Mouse (Mus musculus) hindbrain, embryonic 16.5 days (tissue): ENCODE results near the gene Mael. TPM values are rescaled to one million over a fixed set of nuclear protein-coding genes. Genes with fewer than 3 reads are reported as not detected.
A peak's percentile ranks its signal among the peaks of the same experiment; 100 is the strongest.

Source experiments
- ATAC-seq: fragments of 200-750 bp; cut with Nextera tagmentation; 2 replicates; pipeline ENCODE4 v1.8.0; 2017; ENCODE audit warnings: moderate TSS enrichment, moderate library complexity
- H3K27ac ChIP-seq: fragments of 300-500 bp; sonication (generic); 2 replicates; pipeline ENCODE4 v1.5.1; 2014; ENCODE audit warnings: low read depth, mild to moderate bottlenecking, control low read depth, low read length, moderate library complexity
- H3K27me3 ChIP-seq: fragments of 300-500 bp; sonication (generic); replicated peaks from 2 replicates; pipeline ENCODE4 v1.6.1; 2014; ENCODE audit warnings: low read length; ENCODE audit not compliant: control insufficient read depth, insufficient read depth
- H3K36me3 ChIP-seq: fragments of 300-500 bp; sonication (generic); 2 replicates; pipeline ENCODE4 v1.6.1; 2014; ENCODE audit warnings: mild to moderate bottlenecking, low read length, moderate library complexity, mixed read lengths; ENCODE audit not compliant: control insufficient read depth, insufficient read depth
- H3K4me1 ChIP-seq: fragments of 300-500 bp; sonication (generic); 2 replicates; pipeline ENCODE4 v1.6.1; 2014; ENCODE audit warnings: low read depth, low read length; ENCODE audit not compliant: control insufficient read depth, insufficient read depth
- H3K4me2 ChIP-seq: fragments of 300-500 bp; sonication (generic); 2 replicates; pipeline ENCODE4 v1.6.1; 2014; ENCODE audit warnings: mild to moderate bottlenecking, low read length, control low read depth, moderate library complexity
- H3K4me3 ChIP-seq: fragments of 300-500 bp; sonication (generic); 2 replicates; pipeline ENCODE4 v1.5.1; 2014; ENCODE audit warnings: mild to moderate bottlenecking, low read length, control low read depth, moderate library complexity
- H3K9ac ChIP-seq: fragments of 300-500 bp; sonication (generic); 2 replicates; pipeline ENCODE4 v1.6.1; 2014; ENCODE audit warnings: low read depth, mild to moderate bottlenecking, control low read depth, low read length, moderate library complexity
- H3K9me3 ChIP-seq: fragments of 300-500 bp; sonication (generic); 2 replicates; pipeline ENCODE4 v1.6.1; 2014; ENCODE audit warnings: mild to moderate bottlenecking, low read length, moderate library complexity; ENCODE audit not compliant: control insufficient read depth
- WGBS: fragments of 180-500 bp; shearing (Covaris S2); extraction: QIAGEN DNeasy Blood & Tissue Kit; methylation state at CpG from one replicate; pipeline ENCODE4 v1.1.7; 2014; 5-methylcytosine and 5-hydroxymethylcytosine counted together
- polyA plus RNA-seq: library from polyadenylated mRNA; unstranded; fragments of >200 nt; fragmentation: Nextera tagmentation; extraction: Ambion mirVana; gene quantifications from 2 replicates; pipeline ENCODE4 v1.2.1, GENCODE M21; 2015

Gene Mael
- 0.17 and 0.29 TPM in 2 replicates for polyA plus RNA-seq

DNA sequence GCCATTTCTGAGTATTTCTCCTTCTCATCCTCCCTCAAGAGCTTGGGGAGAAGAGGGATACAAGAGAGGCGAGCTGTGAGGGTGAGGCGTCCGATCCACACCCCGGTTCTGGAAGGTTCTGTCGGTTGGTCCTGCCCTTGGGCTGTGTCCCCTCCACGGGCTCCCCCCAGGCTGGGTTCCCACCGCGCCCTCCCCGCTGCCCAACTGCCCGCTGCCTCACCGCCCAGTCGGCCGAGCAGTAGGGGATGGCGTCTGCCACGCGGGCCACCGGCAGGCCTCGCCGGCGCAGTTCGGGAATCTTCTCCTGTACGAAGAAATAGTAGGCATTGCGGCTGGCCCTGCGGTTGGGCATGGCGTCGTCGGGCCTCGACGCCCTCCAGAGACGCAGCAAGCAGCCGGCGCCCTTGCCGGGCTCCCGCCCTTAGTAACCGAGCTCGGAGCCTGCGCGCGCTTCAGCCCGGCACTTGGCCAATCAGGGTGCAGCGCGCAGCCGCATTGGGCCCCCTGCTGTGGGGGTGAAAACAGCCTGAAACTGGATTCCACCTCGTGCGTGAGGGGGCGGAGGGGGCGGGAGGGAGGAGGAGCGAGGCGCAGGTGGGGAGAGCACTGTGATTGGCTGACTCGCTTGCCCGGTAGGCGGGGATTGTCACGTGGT is at the start of gene Mael:
Gene Mael, minus strand, starts transcription at position 433 of the 655 bp plus-strand sequence.
- Histone ChIP-seq H3K9ac (no peak within 1 kb of the TSS), H3K4me2 (no peak within 1 kb of the TSS), H3K9me3 (peaks cover 8% of the 10 kb centered on the region), H3K4me3 (no peak within 1 kb of the TSS), H3K27ac (no peak within 1 kb of the TSS), H3K4me1 (no peaks in the 10 kb centered on the region), H3K36me3 (no peaks in the 10 kb centered on the region), H3K27me3 (no peaks in the 10 kb centered on the region)
- no peak for ATAC-seq
- WGBS = 86% methylated on average over 53 of the region's 53 CpGs

DNA sequence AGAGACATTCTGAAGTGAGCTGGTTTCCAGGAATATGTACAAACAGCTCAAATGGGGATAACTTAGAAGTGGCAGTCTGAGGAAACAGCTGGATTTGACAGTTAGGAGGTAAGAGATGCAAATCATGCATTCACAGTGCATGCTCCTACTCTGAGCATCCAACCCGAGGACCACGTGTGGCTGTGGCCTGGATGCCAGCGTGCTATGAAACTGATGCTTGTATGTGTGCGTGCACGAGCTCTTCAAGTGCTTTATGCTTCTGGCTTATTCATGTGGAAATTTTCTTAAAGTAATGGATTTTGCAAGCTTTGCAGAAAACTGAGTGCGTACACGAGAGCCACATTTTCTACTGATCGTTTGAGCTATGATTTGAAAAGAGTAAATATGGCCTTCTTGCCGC is 47.7 kb upstream of the Mael start:
- peaks cover 30% of the 10 kb centered on the region for H3K4me1 ChIP-seq
- H3K9me3 ChIP-seq = no peaks in the 10 kb centered on the region
- H3K4me2 ChIP-seq = no peak overlapping the region; the same call in 1 of the 2 replicates
- no peak overlapping the region for H3K27ac ChIP-seq
- no peaks in the 10 kb centered on the region for H3K27me3 ChIP-seq
- ATAC-seq = no peak
- no peaks in the 10 kb centered on the region for H3K36me3 ChIP-seq
- no peak overlapping the region for H3K4me3 ChIP-seq
- no peak overlapping the region for H3K9ac ChIP-seq
- WGBS = 55% methylated on average over 9 of the region's 9 CpGs

DNA sequence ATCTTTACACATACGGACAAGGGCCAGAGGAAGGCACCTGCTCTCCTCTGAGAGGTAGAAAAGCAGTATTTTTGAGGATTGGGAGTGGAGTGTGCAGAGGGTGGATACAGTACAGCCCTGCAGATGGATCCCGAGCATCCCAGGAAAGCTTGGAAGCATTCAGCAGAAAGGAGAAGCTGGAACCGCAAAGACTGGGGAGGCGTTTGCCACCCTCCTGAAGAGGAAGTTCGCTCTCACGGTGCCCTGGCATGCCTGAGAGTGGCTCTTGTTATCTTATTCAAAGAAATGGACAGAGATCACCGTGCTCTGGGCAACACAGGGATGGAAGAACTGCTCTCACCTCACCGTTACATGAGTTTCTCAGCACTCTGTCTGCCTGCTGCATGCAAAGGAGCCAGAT is 45.8 kb upstream of the Mael start:
- Histone ChIP-seq H3K36me3 (no peaks in the 10 kb centered on the region), H3K27me3 (no peaks in the 10 kb centered on the region), H3K9me3 (no peaks in the 10 kb centered on the region), H3K9ac (no peak overlapping the region; the same call in 1 of the 2 replicates), H3K4me2 (no peak overlapping the region), H3K4me3 (no peak overlapping the region), H3K27ac (peak overlapping the region; percentile 55), H3K4me1 (peaks cover 49% of the 10 kb centered on the region)
- no peak for ATAC-seq
- WGBS = 45% methylated on average over 8 of the region's 8 CpGs

DNA sequence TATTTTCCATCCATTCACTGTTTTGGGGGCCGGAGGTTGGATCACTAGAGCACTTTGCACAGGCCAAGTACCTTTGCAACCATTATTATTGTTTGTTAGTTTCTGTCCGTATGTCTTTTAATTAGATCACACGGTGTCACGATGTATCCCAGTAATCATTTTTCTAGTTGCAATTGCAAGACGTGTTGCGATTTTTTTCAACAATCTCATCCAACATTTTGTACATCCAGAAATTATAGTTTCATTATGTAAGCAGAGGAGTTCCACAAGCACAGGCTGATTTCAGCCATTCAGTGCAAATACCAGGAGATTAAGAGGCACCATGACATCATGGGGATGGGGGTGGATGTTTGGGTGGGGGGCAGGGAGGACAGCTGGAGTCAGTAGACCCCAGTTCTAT is 44.9 kb upstream of the Mael start:
- H3K9me3 ChIP-seq = no peaks in the 10 kb centered on the region
- H3K4me3 ChIP-seq = no peak overlapping the region
- peaks cover 55% of the 10 kb centered on the region for H3K4me1 ChIP-seq
- 57% methylated on average over 6 of the region's 6 CpGs for WGBS
- no peak overlapping the region for H3K4me2 ChIP-seq
- no peaks in the 10 kb centered on the region for H3K36me3 ChIP-seq
- no peak overlapping the region for H3K27ac ChIP-seq
- no peaks in the 10 kb centered on the region for H3K27me3 ChIP-seq
- no peak overlapping the region for H3K9ac ChIP-seq
- ATAC-seq = no peak

GRCm38 (mm10) chr1:166282597-166283210 is 44.2 kb upstream of the Mael start:
- Histone ChIP-seq H3K9me3 (no peaks in the 10 kb centered on the region), H3K27ac (peak overlapping the region; percentile 75), H3K27me3 (no peaks in the 10 kb centered on the region), H3K4me3 (peak overlapping the region; percentile 23; the same call in 1 of the 2 replicates), H3K9ac (peak overlapping the region; percentile 35; the same call in 1 of the 2 replicates), H3K4me1 (peaks cover 55% of the 10 kb centered on the region), H3K4me2 (peak overlapping the region; percentile 56), H3K36me3 (no peaks in the 10 kb centered on the region)
- 2% methylated on average over 22 of the region's 22 CpGs for WGBS
- peak; percentile 90 for ATAC-seq

GRCm38 (mm10) chr1:166281836-166282235 is 43.3 kb upstream of the Mael start:
- H3K27me3 ChIP-seq = no peaks in the 10 kb centered on the region
- H3K36me3 ChIP-seq = no peaks in the 10 kb centered on the region
- no peak overlapping the region for H3K4me2 ChIP-seq
- ATAC-seq = no peak
- no peak overlapping the region for H3K4me3 ChIP-seq
- peaks cover 54% of the 10 kb centered on the region for H3K4me1 ChIP-seq
- no peaks in the 10 kb centered on the region for H3K9me3 ChIP-seq
- 34% methylated on average over 3 of the region's 3 CpGs for WGBS
- no peak overlapping the region for H3K9ac ChIP-seq
- 0 out of 2 replicates have a peak overlapping the region, but pooled peaks have one; percentile 0 for H3K27ac ChIP-seq

- no peak for ATAC-seq
- Histone ChIP-seq H3K4me1 (peaks cover 53% of the 10 kb centered on the region), H3K9ac (no peak overlapping the region), H3K4me2 (peak overlapping the region; percentile 40), H3K36me3 (no peaks in the 10 kb centered on the region), H3K9me3 (no peaks in the 10 kb centered on the region), H3K27ac (peak overlapping the region; percentile 66), H3K4me3 (no peak overlapping the region), H3K27me3 (no peaks in the 10 kb centered on the region)
- 17% methylated on average over 1 of the region's 1 CpGs for WGBS
Measured at GRCm38 (mm10) chr1:166281287-166281686, 42.7 kb upstream of the Mael start.

- peak overlapping the region; percentile 40 for H3K4me2 ChIP-seq
- H3K9me3 ChIP-seq = no peaks in the 10 kb centered on the region
- H3K36me3 ChIP-seq = no peaks in the 10 kb centered on the region
- H3K4me3 ChIP-seq = no peak overlapping the region
- no peaks in the 10 kb centered on the region for H3K27me3 ChIP-seq
- ATAC-seq = peak; percentile 82
- 4% methylated on average over 1 of the region's 1 CpGs for WGBS
- no peak overlapping the region for H3K9ac ChIP-seq
- peaks cover 53% of the 10 kb centered on the region for H3K4me1 ChIP-seq
- H3K27ac ChIP-seq = peak overlapping the region; percentile 66
Measured at GRCm38 (mm10) chr1:166280566-166280965, 42.0 kb upstream of the Mael start.

DNA sequence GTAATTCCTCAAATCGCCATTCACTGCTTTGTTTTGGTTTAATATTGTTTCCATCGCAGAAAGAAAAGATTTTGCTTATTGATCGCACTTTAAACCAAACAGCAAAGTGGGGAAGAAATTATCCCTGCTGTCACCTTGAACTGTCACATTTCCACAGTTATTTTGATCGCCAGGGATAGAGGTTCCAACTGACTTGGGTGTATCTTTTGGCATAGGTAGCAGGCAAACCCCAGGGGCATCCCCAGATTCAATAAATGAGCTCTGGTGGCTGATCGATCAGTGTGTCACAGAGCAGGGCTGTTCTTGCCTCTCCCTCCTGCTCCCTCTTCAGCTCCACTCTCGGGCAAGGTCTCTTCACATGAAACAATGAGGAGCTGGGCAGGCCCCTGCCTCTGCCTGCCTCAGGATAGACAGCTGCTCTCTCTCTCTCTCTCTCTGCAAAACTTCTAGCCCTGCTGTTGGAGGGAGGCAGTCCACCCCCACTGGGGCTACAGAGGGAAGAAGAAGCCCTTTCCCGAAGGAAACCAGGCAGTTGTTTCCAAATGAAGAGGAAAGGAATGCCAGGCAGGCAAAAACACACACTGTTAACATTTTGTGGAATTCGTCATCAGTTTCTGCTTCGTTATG is 41.1 kb upstream of the Mael start:
- Histone ChIP-seq H3K4me3 (no peak overlapping the region), H3K27ac (peak overlapping the region; percentile 44), H3K9me3 (no peaks in the 10 kb centered on the region), H3K4me1 (peaks cover 50% of the 10 kb centered on the region), H3K36me3 (no peaks in the 10 kb centered on the region), H3K9ac (no peak overlapping the region), H3K27me3 (no peaks in the 10 kb centered on the region), H3K4me2 (no peak overlapping the region)
- no peak for ATAC-seq
- 20% methylated on average over 9 of the region's 9 CpGs for WGBS
